Mouse (Mus musculus) C2C12 (cell line): ENCODE measurements around the gene Pdgfd. TPM values are rescaled to one million over a fixed set of nuclear protein-coding genes. Genes with fewer than 3 reads are reported as not detected.
A peak's percentile ranks its signal among the peaks of the same experiment; 100 is the strongest.

Source experiments
- H3K27me3 ChIP-seq: one replicate; pipeline ENCODE4 v1.6.1; 2011; ENCODE audit not compliant: control insufficient read depth, insufficient read depth, insufficient read length
- H3K36me3 ChIP-seq: one replicate; pipeline ENCODE4 v1.6.1; 2011; ENCODE audit not compliant: control insufficient read depth, insufficient read depth
- H3K4me3 ChIP-seq: one replicate; pipeline ENCODE4 v1.5.1; 2011; ENCODE audit warnings: mild to moderate bottlenecking, control low read depth; ENCODE audit not compliant: poor library complexity, insufficient read depth, severe bottlenecking
- H3K79me2 ChIP-seq: one replicate; pipeline ENCODE4 v1.6.1; 2011; ENCODE audit not compliant: control insufficient read depth, insufficient read depth
- H3K79me3 ChIP-seq: one replicate; pipeline ENCODE4 v1.6.1; 2011; ENCODE audit warnings: low read depth, control low read depth
- H3ac ChIP-seq: one replicate; pipeline ENCODE3; 2011; ENCODE audit warnings: low read depth; ENCODE audit not compliant: control insufficient read depth, insufficient read length
- CEBPB ChIP-seq: IDR thresholded peaks from one replicate; pipeline ENCODE4 v1.6.1; 2011; ENCODE audit warnings: low read depth, mild to moderate bottlenecking, control low read depth, moderate library complexity
- CTCF ChIP-seq: IDR thresholded peaks from one replicate; pipeline ENCODE4 v1.5.1; 2011; ENCODE audit not compliant: control insufficient read depth, insufficient read depth, insufficient read length
- FOSL1 ChIP-seq: IDR thresholded peaks from one replicate; pipeline ENCODE4 v1.8.0; 2011; ENCODE audit warnings: mild to moderate bottlenecking, low read length; ENCODE audit not compliant: poor library complexity, insufficient read depth, severe bottlenecking
- MAX ChIP-seq: IDR thresholded peaks from one replicate; pipeline ENCODE4 v1.6.1; 2011; ENCODE audit warnings: mild to moderate bottlenecking, control low read depth
- MYOD1 ChIP-seq: IDR thresholded peaks from one replicate; pipeline ENCODE4 v1.6.1; 2011; ENCODE audit warnings: low read depth; ENCODE audit not compliant: control insufficient read depth, insufficient read length
- MYOG ChIP-seq: IDR thresholded peaks from one replicate; pipeline ENCODE4 v1.6.1; 2011; ENCODE audit not compliant: control insufficient read depth, insufficient read length; ENCODE audit errors: extremely low read depth
- USF1 ChIP-seq: IDR thresholded peaks from one replicate; pipeline ENCODE4 v1.6.1; 2011; ENCODE audit warnings: low read depth, mild to moderate bottlenecking, control low read depth, moderate library complexity
- long read RNA-seq, 2 experiments: library from polyadenylated mRNA; unstranded; transcript quantifications; one replicate each; pipeline ENCODE4 v2.0.0; 2019 to 2020
- polyA plus RNA-seq: library from polyadenylated mRNA; unstranded; fragments of >200 nt; fragmentation: generic; extraction: Trizol; gene quantifications from one replicate; pipeline ENCODE4 v1.2.1, GENCODE M21; 2012; ENCODE audit warnings: missing spikeins

Pdgfd gene
- polyA plus RNA-seq = 0.91 TPM
- long read RNA-seq, experiment 1, partial matches to known transcripts = 0 of 8 reads
- long read RNA-seq, experiment 1, other reads (novel, unspliced or antisense) = 4 of 8 reads
- long read RNA-seq, experiment 2, partial matches to known transcripts = 0 of 7 reads
- long read RNA-seq, experiment 2, other reads (novel, unspliced or antisense) = 2 of 7 reads

DNA sequence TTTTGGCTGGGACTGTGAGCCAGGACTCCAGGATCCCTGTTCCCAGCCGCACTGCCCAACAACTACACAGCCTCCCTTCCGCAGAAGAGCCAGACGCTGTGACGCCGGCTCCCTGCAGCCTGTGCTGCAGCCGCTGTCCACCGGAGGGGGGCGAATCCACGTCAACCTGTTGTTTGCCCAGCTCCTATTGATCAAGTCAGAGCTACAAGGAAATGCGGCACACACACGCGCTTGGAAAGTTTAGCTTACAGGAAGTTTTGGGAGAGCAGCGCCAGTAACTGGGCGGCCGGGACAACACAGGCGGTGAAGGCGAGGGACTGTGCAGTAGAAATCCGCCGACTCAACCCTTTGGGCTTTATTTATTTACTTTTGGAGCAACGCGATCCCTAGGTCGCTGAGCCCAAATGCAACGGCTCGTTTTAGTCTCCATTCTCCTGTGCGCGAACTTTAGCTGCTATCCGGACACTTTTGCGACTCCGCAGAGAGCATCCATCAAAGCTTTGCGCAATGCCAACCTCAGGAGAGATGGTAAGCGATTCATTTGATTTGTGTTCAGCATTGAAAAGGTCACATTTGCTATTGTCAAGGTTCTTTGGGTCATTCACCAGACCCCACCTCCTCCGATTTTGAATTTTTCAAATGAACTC, at the start of gene Pdgfd:
Gene Pdgfd (plus strand): TSS at position 194 of the 647 bp plus-strand sequence.
- peak; percentile 66 for TF ChIP-seq CTCF
- TF ChIP-seq FOSL1 = no peak
- no peaks in the 10 kb centered on the region for H3K27me3 ChIP-seq
- H3K79me3 ChIP-seq = no peaks in the 10 kb centered on the region
- peak within 1 kb of the TSS; percentile 6 for H3K4me3 ChIP-seq
- H3K79me2 ChIP-seq = no peaks in the 10 kb centered on the region
- H3K36me3 ChIP-seq = no peaks in the 10 kb centered on the region
- no peak within 1 kb of the TSS for H3ac ChIP-seq

DNA sequence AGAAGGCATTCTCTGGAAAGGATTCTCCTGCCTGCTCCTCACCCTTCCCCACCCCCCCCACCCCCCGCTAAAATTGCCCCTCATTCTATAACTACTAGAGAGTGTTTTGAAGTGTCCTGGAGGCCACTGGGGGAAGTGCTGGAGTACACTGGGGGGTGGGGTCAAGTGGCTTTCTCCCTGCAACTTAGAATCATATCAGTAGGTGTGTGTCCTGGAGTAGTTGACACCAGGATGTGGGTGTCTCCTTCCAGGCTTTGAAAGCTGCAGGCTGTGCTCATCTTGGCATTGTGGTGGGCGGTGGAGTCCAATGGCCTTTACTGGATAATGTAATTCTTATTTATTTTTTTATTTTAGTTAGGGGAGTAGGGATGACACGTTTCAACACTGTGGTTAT, 651 bp downstream of the Pdgfd start:
- TF ChIP-seq CEBPB (no peak), MYOG (no peak), MYOD1 (no peak), CTCF (no peak), FOSL1 (no peak), MAX (no peak), USF1 (no peak)
- Histone ChIP-seq H3K36me3 (no peaks in the 10 kb centered on the region), H3K79me3 (no peaks in the 10 kb centered on the region)

DNA sequence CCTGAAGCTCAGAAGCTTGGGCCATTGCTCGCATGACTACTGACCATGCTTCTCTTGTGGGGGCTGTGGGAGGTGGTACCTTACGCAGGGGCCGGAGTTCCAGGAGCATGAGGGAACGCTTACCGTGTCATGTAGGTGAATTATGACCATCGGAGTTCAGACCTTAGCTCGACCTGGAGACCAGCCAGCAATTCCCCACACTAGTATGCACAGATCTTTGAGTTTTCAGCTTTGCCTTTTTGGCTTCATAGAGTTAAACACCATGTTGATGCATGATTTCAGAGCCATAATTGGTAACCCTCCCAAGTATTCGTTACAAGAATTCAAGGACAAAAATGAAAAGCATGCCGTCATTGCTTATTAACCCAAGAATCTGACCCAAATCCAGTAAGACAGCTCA, 2.6 kb downstream of the Pdgfd start:
- H3K79me3 ChIP-seq = no peaks in the 10 kb centered on the region
- H3K36me3 ChIP-seq = no peaks in the 10 kb centered on the region
- no peaks in the 10 kb centered on the region for H3K79me2 ChIP-seq
- no peak overlapping the region for H3ac ChIP-seq
- no peak for TF ChIP-seq USF1
- no peak for TF ChIP-seq MYOD1
- TF ChIP-seq CTCF = no peak
- TF ChIP-seq MYOG = no peak
- no peak for TF ChIP-seq MAX
- no peak for TF ChIP-seq CEBPB
- TF ChIP-seq FOSL1 = no peak
- no peak overlapping the region for H3K4me3 ChIP-seq
- H3K27me3 ChIP-seq = no peaks in the 10 kb centered on the region

More for the DNA sequence above, 651 bp downstream of the Pdgfd start:
- H3K79me2 ChIP-seq = no peaks in the 10 kb centered on the region
- no peaks in the 10 kb centered on the region for H3K27me3 ChIP-seq
- no peak overlapping the region for H3K4me3 ChIP-seq
- H3ac ChIP-seq = no peak overlapping the region

DNA sequence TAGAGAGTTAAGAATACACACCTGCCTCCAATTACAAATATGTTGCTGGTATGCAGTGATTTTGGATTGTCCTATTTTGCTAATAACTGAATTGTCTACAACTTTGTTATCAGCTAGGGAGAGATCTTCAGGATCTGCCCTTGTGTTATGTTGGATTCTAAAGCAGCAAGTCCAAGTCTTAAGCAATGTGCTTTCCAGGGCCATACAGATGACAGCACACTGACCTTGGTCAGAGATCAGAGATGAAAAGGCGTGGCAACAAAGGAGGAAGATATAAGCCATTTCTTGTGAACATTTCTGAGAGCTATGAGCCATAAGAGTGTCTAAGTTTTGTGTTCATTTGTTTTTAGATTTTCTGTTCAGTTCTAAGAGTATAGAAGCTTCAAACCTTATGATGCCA, 4.9 kb downstream of the Pdgfd start:
- Histone ChIP-seq H3K79me2 (no peaks in the 10 kb centered on the region), H3K79me3 (no peaks in the 10 kb centered on the region), H3K4me3 (no peak overlapping the region), H3K36me3 (no peaks in the 10 kb centered on the region), H3ac (no peak overlapping the region), H3K27me3 (no peaks in the 10 kb centered on the region)
- TF ChIP-seq MYOD1 (no peak), CTCF (no peak), MYOG (no peak)

DNA sequence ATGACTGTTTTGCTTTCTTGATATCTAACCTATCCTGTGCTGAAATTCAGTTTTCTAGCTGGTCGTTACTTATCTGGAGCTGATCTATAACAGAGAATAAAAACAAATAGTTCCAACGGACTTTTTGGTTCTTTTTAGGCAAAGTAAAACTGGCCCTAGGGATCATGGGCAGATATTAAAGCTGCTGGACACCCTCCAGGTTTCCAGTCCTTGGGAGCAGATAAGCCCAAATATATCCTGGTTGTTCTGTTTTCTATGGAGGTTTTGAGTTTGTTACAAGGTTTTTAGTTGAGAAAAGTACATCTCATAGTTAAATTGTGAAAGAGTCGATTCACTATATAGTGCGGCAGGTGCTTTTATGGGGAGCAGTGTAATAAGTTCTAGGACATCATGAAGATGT, 7.3 kb downstream of the Pdgfd start:
- no peaks in the 10 kb centered on the region for H3K79me3 ChIP-seq
- H3K27me3 ChIP-seq = no peaks in the 10 kb centered on the region
- no peak overlapping the region for H3ac ChIP-seq
- TF ChIP-seq MAX (no peak), FOSL1 (no peak), MYOD1 (no peak), MYOG (no peak), USF1 (no peak), CTCF (no peak), CEBPB (no peak)
- no peaks in the 10 kb centered on the region for H3K36me3 ChIP-seq
- H3K79me2 ChIP-seq = no peaks in the 10 kb centered on the region
- no peak overlapping the region for H3K4me3 ChIP-seq
